In genomic region chr1:157804229-157804628, GRCm38 (mm10) we compare ENCODE assay signal across 22 mouse cellular contexts.
A peak's percentile ranks its signal among the peaks of the same experiment; 100 is the strongest.
DNase-seq lines count a peak whose midpoint lies in the region; ATAC-seq and TF ChIP-seq lines count a peak whose summit lies in the region.
"Had no signal": no experiment of that assay in that cellular context is flagged by ENCODE, and none has a peak within 500 bp of the region (broad histone marks: within the 10 kb centered on the region; RNA-seq: fewer than 3 reads in every experiment).

No protein-coding gene starts in this region.

- no peaks in the 10 kb centered on the region for H3K36me3 ChIP-seq in kidney, embryonic 15.5 days
- no peaks in the 10 kb centered on the region for H3K36me3 ChIP-seq in kidney, adult 2 months (ENCODE audit: control insufficient read depth, insufficient read depth, low read length)
- H3K36me3 ChIP-seq: embryonic facial prominence, embryonic 13.5 days; embryonic facial prominence, embryonic 15.5 days; forebrain, embryonic 10.5 days; forebrain, embryonic 12.5 days had no signal

- H3K4me3 ChIP-seq in kidney, embryonic 15.5 days (replicated peaks): no peak overlapping the region
- H3K4me3 ChIP-seq in kidney, adult 2 months (ENCODE audit: insufficient read depth, low read depth, low read length): no peak overlapping the region
- H3K4me3 ChIP-seq: embryonic facial prominence, embryonic 13.5 days; embryonic facial prominence, embryonic 15.5 days; erythroblast, embryonic 14.5 days; forebrain, embryonic 10.5 days; forebrain, embryonic 12.5 days had no signal

- no peaks in the 10 kb centered on the region for H3K9me3 ChIP-seq in kidney, embryonic 15.5 days (replicated peaks)
- H3K9me3 ChIP-seq: embryonic facial prominence, embryonic 13.5 days; embryonic facial prominence, embryonic 15.5 days; forebrain, embryonic 10.5 days; forebrain, embryonic 12.5 days had no signal

- H3K4me1 ChIP-seq in kidney, embryonic 15.5 days: peaks cover 5% of the 10 kb centered on the region
- no peaks in the 10 kb centered on the region for H3K4me1 ChIP-seq in kidney, adult 2 months (ENCODE audit: control insufficient read depth, insufficient read depth, low read length)
- H3K4me1 ChIP-seq: embryonic facial prominence, embryonic 13.5 days; embryonic facial prominence, embryonic 15.5 days had no signal

- 43% methylated on average over 3 of the region's 3 CpGs for WGBS in kidney, embryonic 15.5 days
- 34% methylated on average over 3 of the region's 3 CpGs for WGBS in kidney, adult 2 months

- no peak for DNase-seq in kidney, adult 8-10 months
- DNase-seq in kidney, postnatal 10 days: peak; percentile 27
- no peak for DNase-seq in kidney, adult 2 months
- DNase-seq in kidney, postnatal 36 days: peak; percentile 2 to 22
- DNase-seq in kidney, adult 18-20 months: no peak
- DNase-seq: adrenal gland, adult 2 months; adrenal gland, postnatal 10 days; adrenal gland, postnatal 25 days; cerebellum, adult 11 months; cerebellum, adult 18-20 months; cerebellum, adult 8-10 months; cerebellum, adult 9-11 months; cerebellum, postnatal 14 days; cerebellum, postnatal 36 days; embryo, embryonic 11 days had no signal

- 0 out of 2 replicates have a peak overlapping the region, but pooled peaks have one; percentile 5 for H3K4me2 ChIP-seq in kidney, embryonic 15.5 days
- H3K4me2 ChIP-seq: embryonic facial prominence, embryonic 13.5 days; embryonic facial prominence, embryonic 15.5 days; forebrain, embryonic 12.5 days had no signal

- no peak for TF ChIP-seq POLR2A in kidney, adult 2 months (IDR thresholded peaks at IDR 0.05; ENCODE audit: low read depth, low read length)

- TF ChIP-seq CTCF in kidney, adult 2 months (conservative IDR thresholded peaks at IDR 0.05; ENCODE audit: insufficient read depth, insufficient read length, low read depth, low read length): no peak

- no peak overlapping the region for H3K27ac ChIP-seq in kidney, embryonic 15.5 days
- no peak overlapping the region for H3K27ac ChIP-seq in kidney, adult 2 months (ENCODE audit: insufficient read depth, low read depth, low read length)
- H3K27ac ChIP-seq: embryonic facial prominence, embryonic 13.5 days; embryonic facial prominence, embryonic 15.5 days; forebrain, embryonic 10.5 days; forebrain, embryonic 12.5 days had no signal

- no peaks in the 10 kb centered on the region for H3K27me3 ChIP-seq in kidney, embryonic 15.5 days
- no peaks in the 10 kb centered on the region; the same call in 1 of the 2 replicates for H3K27me3 ChIP-seq in kidney, adult 2 months (replicated peaks; ENCODE audit: control insufficient read depth, insufficient read depth, low read length)
- H3K27me3 ChIP-seq: embryonic facial prominence, embryonic 13.5 days; embryonic facial prominence, embryonic 15.5 days; forebrain, embryonic 12.5 days had no signal

- no peak overlapping the region for H3K9ac ChIP-seq in kidney, embryonic 15.5 days
- H3K9ac ChIP-seq: embryonic facial prominence, embryonic 13.5 days; embryonic facial prominence, embryonic 15.5 days; forebrain, embryonic 12.5 days had no signal

- peak; percentile 79; the same call in 1 of the 2 replicates for ATAC-seq in kidney, embryonic 15.5 days (replicated peaks; ENCODE audit: low FRiP score)
- ATAC-seq: forebrain, embryonic 14.5 days had no signal

Comparison
In these comparisons a context has a peak if more than half of its experiments do, and no peak if none do; other contexts are left out.
1. DNase-seq: peak in kidney, postnatal 10 days (single experiment) and kidney, postnatal 36 days (2 of 2); none in kidney, adult 8-10 months (0 of 2), kidney, adult 2 months (single experiment) and kidney, adult 18-20 months (single experiment).